Mouse (Mus musculus) macrophage (primary cell): ENCODE measurements around the gene Dmkn. TPM values are rescaled to one million over a fixed set of nuclear protein-coding genes. Genes with fewer than 3 reads are reported as not detected.

ENCODE experiments used
- H3K27ac ChIP-seq: fragments of 350-480 bp; formaldehyde crosslinking; 2 replicates; pipeline ENCODE4 v1.9.0; 2021
- H3K36me3 ChIP-seq: fragments of 350-480 bp; formaldehyde crosslinking; 2 replicates; pipeline ENCODE4 v1.9.0; 2021; ENCODE audit errors: inconsistent target
- H3K4me3 ChIP-seq: fragments of 350-480 bp; formaldehyde crosslinking; 2 replicates; pipeline ENCODE4 v1.9.0; 2021; ENCODE audit errors: inconsistent target
- H3K79me2 ChIP-seq: fragments of 350-480 bp; formaldehyde crosslinking; 2 replicates; pipeline ENCODE4 v1.9.0; 2021; ENCODE audit errors: inconsistent target
- WGBS: methylation state at CpG from one replicate; pipeline ENCODE4 v1.1.7; 2026; ENCODE audit warnings: inconsistent platforms; ENCODE audit not compliant: missing documents; 5-methylcytosine and 5-hydroxymethylcytosine counted together
- polyA plus RNA-seq: library from polyadenylated mRNA; stranded (reverse); fragments of 250-400 nt; gene quantifications from 3 replicates; pipeline ENCODE4 v1.2.4, GENCODE M21; 2018; ENCODE audit warnings: inconsistent platforms

Gene Dmkn
- polyA plus RNA-seq, 1 experiment from 2014 or later = 0.37 TPM

- WGBS = 44% methylated on average over 4 of the region's 4 CpGs
- no peaks in the 10 kb centered on the region for H3K36me3 ChIP-seq
Measured at GRCm38 (mm10) chr7:30744022-30744598, 19.4 kb upstream of the Dmkn start.

GRCm38 (mm10) chr7:30747525-30748204, 15.9 kb upstream of the Dmkn start:
- 86% methylated on average over 7 of the region's 7 CpGs for WGBS
- Histone ChIP-seq H3K36me3 (no peaks in the 10 kb centered on the region), H3K79me2 (no peaks in the 10 kb centered on the region), H3K27ac (no peak overlapping the region), H3K4me3 (no peak overlapping the region)

More at GRCm38 (mm10) chr7:30744022-30744598, 19.4 kb upstream of the Dmkn start:
- H3K4me3 ChIP-seq = no peak overlapping the region
- H3K27ac ChIP-seq = no peak overlapping the region
- no peaks in the 10 kb centered on the region for H3K79me2 ChIP-seq

GRCm38 (mm10) chr7:30749824-30750606, 13.5 kb upstream of the Dmkn start:
- no peaks in the 10 kb centered on the region for H3K79me2 ChIP-seq
- H3K36me3 ChIP-seq = no peaks in the 10 kb centered on the region
- 95% methylated on average over 12 of the region's 13 CpGs for WGBS
- no peak overlapping the region for H3K27ac ChIP-seq
- H3K4me3 ChIP-seq = no peak overlapping the region

- Histone ChIP-seq H3K27ac (no peak within 1 kb of the TSS), H3K36me3 (no peaks in the 10 kb centered on the region), H3K4me3 (no peak within 1 kb of the TSS), H3K79me2 (no peaks in the 10 kb centered on the region)
- 81% methylated on average over 5 of the region's 5 CpGs for WGBS
Measured at GRCm38 (mm10) chr7:30751086-30751669, 12.4 kb upstream of the Dmkn start, which contains the start of gene Sbsn. Gene Sbsn, plus strand, starts transcription at chr7:30751471.

- H3K4me3 ChIP-seq = no peak overlapping the region
- no peaks in the 10 kb centered on the region for H3K36me3 ChIP-seq
- H3K79me2 ChIP-seq = no peaks in the 10 kb centered on the region
- WGBS = 76% methylated on average over 2 of the region's 3 CpGs
- no peak overlapping the region for H3K27ac ChIP-seq
Measured at GRCm38 (mm10) chr7:30757001-30757400, 6.6 kb upstream of the Dmkn start.

GRCm38 (mm10) chr7:30758853-30759252, 4.7 kb upstream of the Dmkn start:
- H3K36me3 ChIP-seq = no peaks in the 10 kb centered on the region
- no peak overlapping the region for H3K4me3 ChIP-seq
- WGBS = 81% methylated on average over 4 of the region's 4 CpGs
- no peak overlapping the region for H3K27ac ChIP-seq
- no peaks in the 10 kb centered on the region for H3K79me2 ChIP-seq

- Histone ChIP-seq H3K79me2 (no peaks in the 10 kb centered on the region), H3K27ac (no peak overlapping the region), H3K36me3 (no peaks in the 10 kb centered on the region), H3K4me3 (no peak overlapping the region)
- WGBS = 10% methylated on average over 4 of the region's 4 CpGs
Measured at GRCm38 (mm10) chr7:30761769-30762352, 1.7 kb upstream of the Dmkn start.

GRCm38 (mm10) chr7:30765173-30765572, 1.6 kb downstream of the Dmkn start:
- Histone ChIP-seq H3K4me3 (no peak overlapping the region), H3K27ac (no peak overlapping the region), H3K36me3 (no peaks in the 10 kb centered on the region), H3K79me2 (no peaks in the 10 kb centered on the region)
- WGBS = 65% methylated on average over 11 of the region's 11 CpGs

GRCm38 (mm10) chr7:30766408-30766807, 2.9 kb downstream of the Dmkn start:
- H3K27ac ChIP-seq = no peak overlapping the region
- 93% methylated on average over 4 of the region's 4 CpGs for WGBS
- H3K79me2 ChIP-seq = no peaks in the 10 kb centered on the region
- no peak overlapping the region for H3K4me3 ChIP-seq
- no peaks in the 10 kb centered on the region for H3K36me3 ChIP-seq

- Histone ChIP-seq H3K27ac (no peak overlapping the region), H3K4me3 (no peak overlapping the region), H3K36me3 (no peaks in the 10 kb centered on the region), H3K79me2 (no peaks in the 10 kb centered on the region)
- 71% methylated on average over 6 of the region's 9 CpGs for WGBS
Measured at GRCm38 (mm10) chr7:30769236-30769635, 5.7 kb downstream of the Dmkn start.

GRCm38 (mm10) chr7:30776104-30776503, 12.5 kb downstream of the Dmkn start:
- Histone ChIP-seq H3K4me3 (no peak overlapping the region), H3K27ac (no peak overlapping the region), H3K79me2 (no peaks in the 10 kb centered on the region), H3K36me3 (no peaks in the 10 kb centered on the region)
- WGBS = 64% methylated on average over 9 of the region's 9 CpGs

GRCm38 (mm10) chr7:30777081-30777579, 13.6 kb downstream of the Dmkn start:
- Histone ChIP-seq H3K36me3 (no peaks in the 10 kb centered on the region), H3K79me2 (no peaks in the 10 kb centered on the region), H3K27ac (no peak overlapping the region), H3K4me3 (no peak overlapping the region)
- 81% methylated on average over 7 of the region's 7 CpGs for WGBS

- Histone ChIP-seq H3K4me3 (no peak overlapping the region), H3K36me3 (no peaks in the 10 kb centered on the region), H3K79me2 (no peaks in the 10 kb centered on the region), H3K27ac (no peak overlapping the region)
- 57% methylated on average over 1 of the region's 1 CpGs for WGBS
Measured at GRCm38 (mm10) chr7:30777911-30778310, 14.4 kb downstream of the Dmkn start.

GRCm38 (mm10) chr7:30781792-30782191, 18.2 kb downstream of the Dmkn start:
- WGBS = 54% methylated on average over 3 of the region's 4 CpGs
- Histone ChIP-seq H3K4me3 (no peak overlapping the region), H3K36me3 (no peaks in the 10 kb centered on the region), H3K79me2 (no peaks in the 10 kb centered on the region), H3K27ac (no peak overlapping the region)
